Mouse (Mus musculus) mouse trophoblast stem cell (cell line): Measurements from ENCODE around the gene Cela1.

Experiments
- in situ Hi-C, 2 experiments: fragments of 300-500 bp; cut with MseI, MboI; formaldehyde crosslinking; loops; 2 replicates in 1 of 2; 3 replicates in 1 of 2; pipeline ENCODE4 v1.15.1; 2025

Gene Cela1

DNA sequence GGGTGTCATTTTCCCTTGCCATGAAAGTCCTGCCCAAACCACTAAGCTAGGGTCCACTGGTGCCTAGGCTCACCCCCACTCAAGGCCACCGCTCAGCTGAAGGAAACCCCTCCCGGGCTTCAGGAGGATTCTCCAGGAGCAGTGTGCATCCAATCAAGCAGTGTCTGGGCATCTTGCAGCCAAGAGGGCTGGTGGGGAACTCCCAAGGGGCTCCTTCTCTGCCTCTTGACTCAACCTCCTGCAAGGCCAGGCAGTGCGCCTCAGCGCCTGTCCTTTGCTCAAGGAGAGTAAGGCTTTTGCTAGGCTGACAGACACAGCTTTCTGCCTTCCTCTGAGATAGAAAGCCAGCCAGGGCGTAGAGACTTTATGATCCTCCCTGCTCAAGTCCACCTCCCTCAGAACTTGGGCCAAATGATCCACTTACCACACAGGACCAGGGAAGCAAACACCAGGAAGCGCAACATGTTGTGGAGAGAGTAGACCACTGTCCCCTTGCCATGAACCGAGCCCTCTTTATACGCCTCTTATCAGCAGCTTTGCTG lies at the start of gene Cela1:
Gene Cela1, minus strand, starts transcription at position 492 of the 542 bp plus-strand sequence.
- in situ Hi-C loops, result no loop called here

DNA sequence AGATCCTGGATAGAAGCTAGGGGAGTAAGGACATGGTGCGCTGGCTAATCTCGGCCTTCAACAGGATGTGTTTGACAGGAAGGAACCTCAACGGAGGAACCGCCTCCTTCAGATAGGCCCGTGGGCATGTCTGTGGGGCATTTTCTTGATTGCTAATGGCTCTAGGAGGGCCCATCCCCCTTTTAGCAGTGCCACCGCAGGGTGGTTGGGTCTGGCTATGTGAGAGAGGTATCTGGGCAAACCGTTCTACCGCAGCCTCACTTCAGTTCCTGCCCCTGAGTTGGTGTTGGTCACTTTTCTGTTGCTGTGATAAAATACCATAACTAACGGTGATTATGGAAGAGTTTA lies 48.2 kb upstream of the Cela1 start:
- in situ Hi-C loops, result no loop called here

DNA sequence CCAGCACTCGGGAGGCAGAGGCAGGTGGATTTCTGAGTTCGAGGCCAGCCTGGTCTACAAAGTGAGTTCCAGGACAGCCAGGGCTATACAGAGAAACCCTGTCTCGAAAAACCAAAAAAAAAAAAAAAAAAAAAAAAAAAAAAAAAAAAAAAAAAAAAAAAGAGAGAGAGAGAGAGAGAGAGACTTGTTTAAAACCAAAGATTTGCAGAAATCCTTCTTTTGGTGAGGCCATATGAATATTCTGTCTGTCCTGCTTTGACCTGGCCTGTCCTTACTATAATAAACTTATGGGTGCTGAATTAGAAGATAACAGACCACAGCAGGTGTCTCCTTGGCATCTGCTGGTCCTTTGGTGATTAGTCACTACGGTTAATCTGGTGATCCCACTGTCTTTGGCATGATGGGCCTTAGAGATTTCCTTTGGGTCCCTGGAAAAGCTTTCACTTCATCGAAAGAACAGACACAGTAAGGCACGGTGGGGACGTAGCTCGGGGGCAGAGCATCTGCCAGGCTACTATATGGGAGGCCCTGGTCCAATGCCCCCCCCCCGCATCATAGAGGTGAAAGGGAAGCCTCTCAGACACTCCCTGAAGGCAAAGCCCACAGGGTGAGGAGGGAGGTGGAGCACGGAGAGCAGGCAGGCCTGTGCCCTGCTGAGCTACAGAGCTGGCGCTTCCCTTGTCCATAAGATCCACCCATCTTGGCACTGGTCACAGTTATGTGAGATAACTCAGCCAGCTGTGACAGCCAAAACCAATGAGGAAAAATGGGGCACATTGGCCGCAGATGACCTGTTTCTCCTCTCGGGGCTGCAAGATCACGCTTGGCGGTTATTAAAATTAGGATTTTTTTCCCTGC lies 47.6 kb upstream of the Cela1 start:
- in situ Hi-C loops, result no loop called here

DNA sequence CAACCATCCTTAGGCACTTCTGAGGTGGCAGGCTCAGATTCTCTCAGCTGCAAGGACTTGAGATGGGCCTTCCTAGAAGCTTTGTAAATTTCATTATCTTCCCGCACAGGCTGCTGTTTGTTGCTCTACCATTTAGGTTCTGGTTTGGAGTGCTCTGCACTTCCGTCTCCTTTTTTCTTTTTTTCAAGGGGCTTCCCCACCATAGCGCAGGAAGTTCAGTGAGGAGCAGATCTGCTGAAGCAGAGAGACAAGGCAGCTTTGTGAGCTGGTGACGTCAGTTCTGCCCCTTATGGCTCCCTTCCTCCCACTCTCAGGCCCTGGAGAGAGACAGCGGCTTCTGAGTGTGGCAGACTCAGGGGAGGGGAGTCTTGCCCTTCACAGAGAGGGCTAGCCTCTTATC lies 44.9 kb upstream of the Cela1 start:
- in situ Hi-C loops, result no loop called here

DNA sequence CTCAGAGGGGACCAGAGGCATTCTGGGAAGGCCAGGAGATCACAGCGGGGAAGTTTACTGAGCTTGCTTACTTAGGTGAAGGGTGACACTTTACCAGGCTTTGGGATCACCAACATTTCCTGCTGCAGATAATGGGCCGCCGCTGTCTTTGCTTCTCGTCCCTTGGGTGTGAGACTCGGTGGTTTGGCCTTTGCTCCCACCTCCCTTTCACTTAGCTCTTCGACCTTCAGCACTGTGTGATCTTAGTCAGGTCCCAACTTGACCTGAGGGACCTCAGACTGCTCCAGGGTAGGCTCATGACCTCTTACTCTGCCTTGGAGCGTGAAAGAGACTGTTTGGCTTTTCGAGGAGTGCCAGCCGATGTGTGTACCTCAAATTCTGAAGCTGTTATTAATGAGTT lies 43.4 kb upstream of the Cela1 start:
- in situ Hi-C loops, result no loop called here

DNA sequence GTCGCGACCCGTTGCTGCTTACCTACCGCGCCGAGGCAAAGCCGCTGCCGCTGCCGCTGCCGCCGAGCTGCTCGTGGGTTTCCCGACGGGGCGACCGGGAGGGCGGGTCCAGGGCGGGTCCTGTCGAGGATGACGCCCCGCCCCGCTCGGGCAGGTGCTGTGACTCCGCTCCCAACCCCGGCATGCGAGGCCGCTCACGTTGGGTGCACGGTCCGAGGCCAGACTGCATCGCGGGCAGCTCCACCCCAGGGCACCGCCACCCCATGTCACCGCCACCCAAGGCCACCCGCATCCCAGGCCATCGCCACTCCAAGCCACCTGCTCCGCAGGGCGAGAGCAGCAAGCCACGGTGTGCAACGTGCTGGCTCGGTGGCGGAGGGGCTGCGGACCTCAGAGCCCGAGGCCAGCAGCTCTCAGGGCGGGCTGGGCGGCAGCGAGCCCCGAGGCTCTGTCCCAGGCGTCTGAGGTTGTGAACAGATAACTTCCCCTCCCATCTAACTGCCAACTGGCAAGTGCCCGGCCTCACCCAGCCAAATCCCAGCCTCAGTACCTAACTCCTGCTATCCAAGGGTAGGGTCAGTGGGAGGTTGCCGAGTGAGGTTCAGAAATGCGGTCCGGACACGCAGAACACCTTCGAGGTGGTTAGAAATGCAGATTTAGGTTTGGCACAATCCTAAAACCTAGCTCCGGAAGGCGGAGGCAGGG lies 41.7 kb upstream of the Cela1 start, which contains the start of gene Galnt6:
Gene Galnt6, minus strand, starts transcription at position 96 of the 705 bp plus-strand sequence.
- in situ Hi-C loops, result no loop called here

DNA sequence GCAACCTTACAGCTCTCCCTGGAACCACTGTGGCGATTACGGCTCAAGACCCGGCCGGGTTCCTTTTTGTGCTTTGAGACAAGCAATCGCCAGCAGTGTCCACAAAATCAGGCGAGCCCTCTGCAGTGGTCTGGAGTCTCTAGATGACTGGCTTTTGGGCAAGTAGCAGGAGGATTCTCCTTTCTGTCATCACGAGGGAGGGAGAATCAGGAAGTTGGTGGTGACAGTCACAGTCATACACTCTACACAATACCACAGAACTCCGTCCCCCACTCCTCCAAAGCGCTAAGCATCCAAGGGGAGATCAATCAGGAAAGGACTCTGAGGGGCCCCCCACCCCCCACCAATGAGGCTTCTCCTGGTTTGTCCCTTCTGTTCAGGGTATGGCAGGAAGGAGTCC lies 40.9 kb upstream of the Cela1 start:
- in situ Hi-C loops, result no loop called here

DNA sequence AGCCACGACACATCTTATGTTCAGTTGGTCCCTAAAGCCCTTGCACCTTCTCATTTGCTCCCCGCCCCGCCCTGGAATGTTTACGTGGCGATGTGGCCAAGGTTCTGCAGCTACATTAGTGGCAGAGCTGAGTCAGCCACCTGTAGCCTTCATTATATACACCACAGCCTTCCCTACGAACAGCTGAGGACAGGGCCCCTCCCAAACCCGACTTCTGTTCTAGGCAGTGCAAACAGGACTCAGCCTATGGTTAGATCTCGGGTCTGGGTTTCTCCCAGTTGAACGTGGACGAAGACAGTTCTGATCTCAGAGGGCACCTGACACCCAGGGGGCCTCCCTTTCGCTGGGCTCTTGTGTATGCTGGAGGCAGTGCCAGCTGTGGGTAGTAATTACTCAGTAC lies 40.1 kb upstream of the Cela1 start:
- in situ Hi-C loops, result no loop called here

DNA sequence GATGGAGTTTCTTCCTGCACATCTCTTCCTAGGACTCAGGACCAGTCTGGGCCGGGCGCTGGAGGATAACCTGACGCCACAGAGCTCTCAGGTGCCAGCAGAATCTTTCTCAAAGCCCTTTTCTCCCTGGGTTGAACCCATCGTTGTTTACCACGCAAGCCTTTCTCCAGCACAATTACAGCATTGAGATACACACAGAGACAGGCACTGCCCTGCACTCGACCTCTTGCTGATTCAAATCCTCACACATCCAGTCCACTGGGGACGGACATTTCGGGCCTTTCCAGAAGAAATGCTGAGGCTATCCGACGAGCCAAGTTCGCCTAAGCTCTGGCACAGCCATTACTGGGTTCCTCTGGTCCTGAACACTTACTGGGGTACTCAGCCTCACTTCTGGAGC lies 39.0 kb upstream of the Cela1 start:
- in situ Hi-C loops, result no loop called here

DNA sequence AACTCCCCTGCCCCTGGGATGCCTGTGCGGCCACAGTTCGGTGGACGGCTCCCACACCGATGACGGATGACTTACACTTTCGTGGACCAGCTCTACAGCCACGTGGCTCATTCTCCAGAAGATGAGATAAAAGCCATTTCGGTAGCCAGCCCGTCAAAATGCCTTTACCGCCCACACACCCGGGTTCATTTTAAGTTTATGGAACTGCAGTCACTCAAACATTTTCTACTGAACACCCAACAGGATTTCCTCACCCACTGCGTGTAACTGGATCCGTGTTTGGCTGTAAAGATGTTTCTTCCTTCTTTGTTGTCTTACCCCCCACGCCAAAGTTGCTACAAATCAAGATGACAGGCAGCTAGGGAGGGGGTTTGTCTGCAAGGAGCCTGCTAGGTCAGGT lies 35.8 kb upstream of the Cela1 start:
- in situ Hi-C loops, result no loop called here

DNA sequence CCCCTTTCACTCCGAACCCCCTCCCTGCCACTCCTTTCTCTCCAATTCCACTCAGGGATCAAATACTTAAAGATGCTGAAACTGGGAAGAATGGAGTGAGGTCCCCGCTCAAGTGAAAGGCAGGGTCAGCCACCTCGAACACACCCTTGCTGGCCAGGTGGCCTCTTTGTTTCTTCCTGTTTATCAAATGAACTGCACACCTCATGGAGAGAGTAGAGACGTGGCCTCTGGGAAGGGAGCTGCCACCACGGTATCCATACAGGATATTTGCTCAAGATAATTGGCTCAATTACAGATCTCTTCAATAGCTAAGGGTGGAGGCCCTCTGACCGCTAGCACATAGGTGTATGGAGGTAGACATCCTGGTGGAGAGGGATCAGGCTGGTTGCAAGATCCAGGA lies 34.8 kb upstream of the Cela1 start:
- in situ Hi-C loops, result no loop called here

DNA sequence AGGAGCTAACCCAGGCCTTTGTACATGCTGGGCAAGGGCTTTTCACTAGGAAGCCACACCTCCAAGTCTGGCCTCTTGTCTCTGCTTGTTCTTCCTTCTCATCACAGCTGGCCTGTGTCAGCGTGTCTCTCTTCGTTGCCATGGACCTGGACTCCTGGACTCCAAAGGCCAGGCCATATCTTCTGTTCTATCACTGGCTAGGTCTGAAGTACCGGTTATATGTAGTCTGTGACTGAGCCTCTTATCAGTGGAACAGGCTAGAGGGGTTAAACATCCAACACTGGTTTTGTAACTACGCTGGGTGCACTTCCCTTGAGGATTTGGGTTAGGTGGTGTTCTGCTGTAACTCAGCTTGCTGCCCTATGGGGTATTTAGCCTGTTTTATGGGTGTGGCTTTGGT lies 34.3 kb upstream of the Cela1 start:
- in situ Hi-C loops, result no loop called here

DNA sequence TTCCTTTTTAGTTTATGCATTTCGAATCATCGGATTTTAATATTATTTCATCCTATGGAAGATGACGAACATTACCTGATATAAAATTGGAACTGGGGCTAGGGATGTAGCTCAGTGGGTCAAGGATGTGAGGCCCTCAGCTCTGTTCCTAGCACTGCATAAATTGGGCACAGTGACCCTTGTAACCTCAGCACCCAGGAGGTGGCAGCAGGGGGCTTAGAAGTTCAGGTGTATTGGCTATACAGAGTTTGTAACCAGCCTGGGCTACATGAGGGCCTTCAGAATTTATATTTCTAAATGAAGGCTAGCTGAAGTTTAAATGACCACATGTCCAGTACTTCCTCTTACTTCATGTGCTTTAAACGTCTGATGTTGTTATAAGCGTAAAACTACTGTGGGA lies 33.7 kb upstream of the Cela1 start:
- in situ Hi-C loops, result no loop called here

DNA sequence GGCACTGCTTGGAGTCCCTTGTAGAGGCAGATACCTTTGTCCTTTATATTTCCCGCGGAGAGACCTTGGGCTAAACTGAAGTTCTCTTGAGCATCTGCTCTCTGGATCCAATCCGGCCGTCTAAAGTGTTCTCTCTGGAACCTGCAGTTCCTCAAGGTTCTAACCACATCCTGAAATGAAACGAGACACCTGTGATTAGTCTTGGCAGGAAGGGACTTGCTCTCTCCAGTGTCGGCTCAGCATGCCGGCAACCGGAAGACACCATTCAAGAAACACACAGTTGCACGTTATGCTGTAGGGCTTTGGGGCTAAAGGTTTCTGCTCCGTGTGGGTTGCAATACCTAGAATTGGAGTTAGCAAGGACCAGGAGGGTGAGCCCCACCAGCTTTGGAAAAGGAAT lies 32.3 kb upstream of the Cela1 start:
- in situ Hi-C loops, result no loop called here

DNA sequence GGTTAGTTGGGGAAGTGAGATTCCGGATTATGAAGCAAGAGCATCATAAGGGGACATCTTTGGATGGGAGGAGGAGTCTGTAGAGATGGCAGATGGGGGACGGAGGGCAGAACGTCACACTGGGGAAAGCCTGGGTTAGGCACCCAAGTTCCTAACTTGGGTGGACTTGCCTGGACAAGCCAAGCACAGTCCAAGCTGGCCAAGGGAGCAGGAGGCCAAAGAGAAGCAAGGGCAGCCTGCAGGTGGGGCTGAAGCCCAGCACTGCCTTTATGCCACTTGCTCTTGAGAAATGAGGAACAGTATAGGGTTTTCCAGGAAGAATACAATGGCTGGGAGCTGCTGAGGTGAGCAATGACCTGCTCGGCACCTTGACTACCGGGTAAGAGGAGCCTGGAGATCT lies 31.5 kb upstream of the Cela1 start:
- in situ Hi-C loops, result no loop called here

DNA sequence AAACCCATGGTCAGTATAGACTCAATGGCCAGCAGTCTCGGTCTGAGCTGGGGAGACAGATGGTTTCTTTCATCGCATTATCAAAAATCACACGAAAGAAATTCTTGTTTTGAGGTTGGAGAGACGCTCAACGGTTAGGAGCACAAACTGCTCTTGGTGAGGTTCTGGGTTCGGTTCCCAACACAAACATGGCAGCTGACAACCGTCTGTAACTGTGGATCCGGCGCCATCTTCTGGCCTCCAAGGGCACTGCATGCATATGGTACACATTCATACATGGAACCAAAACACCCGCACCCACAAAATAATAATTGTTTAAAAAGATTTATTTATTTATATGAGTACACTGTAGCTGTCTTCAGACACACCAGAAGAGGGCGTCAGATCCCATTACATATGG lies 30.9 kb upstream of the Cela1 start:
- in situ Hi-C loops, result no loop called here

DNA sequence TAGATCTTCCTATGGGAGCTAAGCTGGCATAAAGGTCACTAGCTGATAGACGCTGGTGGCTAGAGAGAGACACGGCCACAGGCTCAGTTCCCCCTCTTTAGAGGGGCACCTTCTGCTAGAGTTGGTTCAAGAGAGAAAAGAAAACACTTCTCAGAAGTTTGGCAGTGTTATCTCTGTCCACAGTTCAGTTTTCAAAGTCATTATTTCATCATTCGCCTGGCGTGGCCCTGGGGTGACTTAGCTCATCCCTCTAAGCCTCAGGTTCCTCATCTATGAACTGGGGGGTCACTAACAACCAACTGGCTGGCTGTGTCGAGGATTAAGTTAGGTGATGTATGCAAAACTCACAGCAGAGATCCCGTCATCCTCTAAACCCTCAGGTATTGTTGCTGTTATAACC lies 30.2 kb upstream of the Cela1 start:
- in situ Hi-C loops, result no loop called here

DNA sequence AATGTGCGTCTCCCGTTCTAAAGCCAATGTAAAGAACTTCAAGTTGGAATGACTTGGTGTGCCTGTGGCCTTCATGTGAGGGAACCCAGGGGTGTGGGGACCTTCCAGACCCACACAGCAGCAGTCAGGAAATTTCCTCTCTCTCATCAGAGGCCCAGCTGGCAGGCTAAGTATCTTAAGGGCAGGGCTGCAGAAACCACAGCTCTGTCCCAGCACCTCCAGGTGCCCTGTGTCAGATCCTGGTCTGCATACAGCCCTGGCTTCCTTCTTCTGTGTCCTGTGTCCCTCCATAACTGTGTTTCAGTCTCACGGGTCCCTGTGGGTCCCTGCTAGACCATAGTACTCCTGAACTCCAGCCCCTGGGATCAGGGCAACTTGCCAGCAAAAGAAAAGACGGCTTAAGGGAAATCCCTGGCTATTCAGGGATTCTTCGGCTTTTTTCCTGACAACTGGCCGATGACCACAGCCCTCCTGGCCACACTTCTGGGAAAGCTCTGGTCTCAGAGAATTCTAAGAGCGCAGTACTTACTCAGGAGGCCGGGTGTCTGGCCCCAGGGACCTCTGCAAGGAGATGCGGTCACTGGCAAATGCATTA lies 27.8 kb upstream of the Cela1 start:
- in situ Hi-C loops, result no loop called here

DNA sequence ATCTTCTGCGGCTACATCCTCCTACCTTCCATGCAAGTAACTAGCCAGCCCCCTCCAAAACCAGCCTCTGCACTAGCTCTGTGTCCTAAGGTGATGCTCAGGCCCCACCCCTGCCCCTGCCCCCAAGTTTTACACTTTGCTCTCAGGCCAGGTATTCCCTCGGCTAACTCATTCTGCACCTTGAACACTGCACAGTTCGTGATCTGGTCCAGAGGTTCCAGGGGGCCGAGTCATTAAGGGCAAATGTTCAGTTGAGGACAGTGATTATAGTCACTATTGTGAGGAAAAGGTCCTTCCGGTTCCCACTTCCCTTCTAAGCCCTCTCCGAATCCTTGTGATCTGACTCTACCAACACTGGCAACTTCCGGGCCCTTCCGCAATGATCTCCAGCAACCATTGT lies 26.7 kb upstream of the Cela1 start:
- in situ Hi-C loops, result no loop called here

DNA sequence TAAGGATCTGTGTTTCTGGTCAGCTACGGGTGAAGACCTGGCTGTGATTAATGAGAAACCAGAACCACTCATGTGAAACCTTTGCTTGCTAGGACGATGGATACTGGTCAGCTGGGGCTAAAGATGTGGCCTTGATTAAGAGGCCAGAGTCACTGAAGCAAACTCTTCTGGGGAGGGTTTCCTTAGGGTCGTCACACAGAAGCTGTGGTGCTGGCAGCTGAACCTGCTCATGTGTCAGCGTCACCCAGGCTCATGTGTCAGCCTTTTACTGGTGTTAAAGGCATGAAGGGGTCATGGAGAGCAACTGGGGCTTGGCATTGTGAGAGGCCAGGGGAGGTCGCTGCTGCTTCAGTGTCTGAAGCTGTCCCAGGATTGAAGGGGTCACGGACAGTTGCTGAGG lies 23.1 kb upstream of the Cela1 start:
- in situ Hi-C loops, result no loop called here

DNA sequence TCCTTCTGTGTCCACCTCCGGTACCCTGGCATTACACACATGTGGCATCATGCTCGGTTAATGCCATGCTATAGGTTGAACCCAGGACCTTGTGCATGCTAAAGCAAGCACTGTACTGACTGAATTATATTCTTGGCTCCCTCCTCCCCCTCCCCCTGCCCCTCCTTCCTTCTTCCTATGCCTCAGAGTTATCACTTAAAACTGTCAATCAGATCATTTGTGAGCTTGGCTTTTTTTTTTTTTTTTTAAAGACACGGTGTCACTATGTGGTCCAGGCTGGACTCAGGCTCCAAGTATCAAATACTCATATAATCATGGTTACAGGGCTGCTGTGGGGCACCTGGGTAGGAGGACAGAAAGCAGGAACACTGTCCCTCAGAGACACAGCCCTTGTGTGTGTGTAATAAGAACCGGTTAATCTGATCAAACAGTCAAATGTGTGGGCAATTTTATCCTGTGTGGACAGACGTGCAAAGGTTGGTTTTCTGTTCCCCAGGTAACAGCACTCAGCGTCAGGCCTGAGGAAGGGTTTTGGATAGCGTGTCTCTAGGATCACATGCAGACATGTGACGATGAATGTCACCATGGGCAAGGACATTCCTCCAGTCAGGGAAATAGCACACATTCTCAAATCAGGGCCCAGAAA lies 20.8 kb upstream of the Cela1 start:
- in situ Hi-C loops, result no loop called here

DNA sequence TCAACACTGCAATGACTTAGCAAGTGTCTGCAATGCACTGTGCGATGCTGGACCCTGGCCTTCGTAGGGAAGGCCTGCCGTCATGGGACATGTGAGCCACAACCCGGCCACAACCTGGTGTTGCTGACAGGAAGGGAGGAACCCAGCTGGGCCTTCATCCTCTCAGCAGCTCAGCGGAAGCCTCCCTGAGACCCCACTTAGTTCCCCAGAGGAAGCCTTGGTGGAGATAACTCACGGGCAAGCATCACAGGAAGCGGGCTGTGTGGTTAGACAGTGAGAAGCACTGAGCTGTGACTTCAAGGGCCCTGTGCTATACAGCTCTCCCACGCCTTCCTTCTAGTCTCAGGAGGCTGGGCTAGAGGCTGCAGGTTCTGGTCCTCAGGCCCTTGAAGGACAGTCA lies 18.5 kb upstream of the Cela1 start:
- in situ Hi-C loops, result no loop called here
